Comparison of ENCODE assay signal across 25 mouse cellular contexts in genomic region chr10:87761528-87762030, GRCm38 (mm10).
DNase-seq lines count a peak whose midpoint lies in the region; ATAC-seq and TF ChIP-seq lines count a peak whose summit lies in the region.
"Had no signal": no experiment of that assay in that cellular context is flagged by ENCODE, and none has a peak within 500 bp of the region (broad histone marks: within the 10 kb centered on the region; RNA-seq: fewer than 3 reads in every experiment).

No protein-coding gene starts in this region.

- H3K4me3 ChIP-seq in heart, embryonic 13.5 days: no peak overlapping the region
- no peak overlapping the region for H3K4me3 ChIP-seq in kidney, embryonic 15.5 days (replicated peaks)
- no peak overlapping the region for H3K4me3 ChIP-seq in kidney, postnatal 0 days (replicated peaks; ENCODE audit: low read depth, low read length)
- H3K4me3 ChIP-seq in lung, embryonic 14.5 days (ENCODE audit: low read depth, low read length): no peak overlapping the region
- H3K4me3 ChIP-seq: embryonic facial prominence, embryonic 12.5 days; embryonic facial prominence, embryonic 15.5 days; erythroblast, embryonic 14.5 days; forebrain, embryonic 10.5 days; forebrain, embryonic 12.5 days had no signal

- DNase-seq in heart, adult 8-10 months (ENCODE audit: low spot score): no peak
- DNase-seq in kidney, adult 11 months: no peak
- peak; percentile 64 for DNase-seq in kidney, postnatal 0 days (ENCODE audit: low spot score)
- no peak for DNase-seq in kidney, adult 18-20 months
- DNase-seq in lung, embryonic 14.5 days: peak; percentile 24
- DNase-seq in lung, postnatal 14 days: no peak
- DNase-seq: adrenal gland, adult 2 months; adrenal gland, postnatal 10 days; adrenal gland, postnatal 25 days; cerebellum, adult 11 months; cerebellum, adult 18-20 months; cerebellum, adult 8-10 months; cerebellum, adult 9-11 months; cerebellum, postnatal 14 days; cerebellum, postnatal 36 days; embryo, embryonic 11 days had no signal

- no peak overlapping the region for H3K4me2 ChIP-seq in heart, embryonic 13.5 days
- no peak overlapping the region for H3K4me2 ChIP-seq in kidney, embryonic 15.5 days
- H3K4me2 ChIP-seq in kidney, postnatal 0 days (ENCODE audit: low read length): no peak overlapping the region
- H3K4me2 ChIP-seq in lung, embryonic 14.5 days: no peak overlapping the region
- H3K4me2 ChIP-seq: embryonic facial prominence, embryonic 12.5 days; embryonic facial prominence, embryonic 15.5 days; forebrain, embryonic 12.5 days had no signal

- no peak for TF ChIP-seq CTCF in kidney, postnatal 0 days (IDR thresholded peaks at IDR 0.05; ENCODE audit: low read depth)
- no peak for TF ChIP-seq CTCF in lung, embryonic 14.5 days (IDR thresholded peaks at IDR 0.05; ENCODE audit: low read depth)

- 64% methylated on average over 5 of the region's 5 CpGs for WGBS in heart, embryonic 13.5 days
- 60% methylated on average over 5 of the region's 5 CpGs for WGBS in kidney, embryonic 15.5 days
- 57% methylated on average over 5 of the region's 5 CpGs for WGBS in kidney, postnatal 0 days
- WGBS in lung, embryonic 14.5 days: 77% methylated on average over 5 of the region's 5 CpGs

- H3K27ac ChIP-seq in heart, embryonic 13.5 days (replicated peaks): peak overlapping the region; percentile 28; the same call in 1 of the 2 replicates
- peak overlapping the region; percentile 66 for H3K27ac ChIP-seq in kidney, embryonic 15.5 days
- 0 out of 2 replicates have a peak overlapping the region, but pooled peaks have one; percentile 19 for H3K27ac ChIP-seq in kidney, postnatal 0 days
- H3K27ac ChIP-seq in lung, embryonic 14.5 days (ENCODE audit: low read depth): no peak overlapping the region
- H3K27ac ChIP-seq: embryonic facial prominence, embryonic 12.5 days; forebrain, embryonic 10.5 days; forebrain, embryonic 12.5 days had no signal

- no peaks in the 10 kb centered on the region for H3K27me3 ChIP-seq in heart, embryonic 13.5 days (replicated peaks)
- no peaks in the 10 kb centered on the region for H3K27me3 ChIP-seq in kidney, embryonic 15.5 days
- H3K27me3 ChIP-seq in kidney, postnatal 0 days (ENCODE audit: insufficient read depth, low read length): no peaks in the 10 kb centered on the region
- H3K27me3 ChIP-seq in lung, embryonic 14.5 days (ENCODE audit: insufficient read depth, low read length): no peaks in the 10 kb centered on the region
- H3K27me3 ChIP-seq: embryonic facial prominence, embryonic 12.5 days; embryonic facial prominence, embryonic 15.5 days; forebrain, embryonic 12.5 days had no signal

- ATAC-seq in heart, embryonic 13.5 days (ENCODE audit: extremely low read depth, insufficient number of reproducible peaks, low FRiP score, low TSS enrichment): no peak
- ATAC-seq in kidney, embryonic 15.5 days (replicated peaks; ENCODE audit: low FRiP score): no peak; the same call in 1 of the 2 replicates
- ATAC-seq in kidney, postnatal 0 days (replicated peaks; ENCODE audit: low FRiP score, low read depth): no peak
- ATAC-seq in lung, embryonic 14.5 days (ENCODE audit: insufficient read depth): no peak
- ATAC-seq: forebrain, embryonic 14.5 days; forebrain, embryonic 16.5 days had no signal

- H3K4me1 ChIP-seq in heart, embryonic 13.5 days: peaks cover 3% of the 10 kb centered on the region; the same call in 1 of the 2 replicates
- 0 out of 2 replicates have a peak, but pooled peaks cover 5% of the 10 kb centered on the region for H3K4me1 ChIP-seq in kidney, embryonic 15.5 days
- no peaks in the 10 kb centered on the region for H3K4me1 ChIP-seq in kidney, postnatal 0 days (replicated peaks; ENCODE audit: insufficient read depth, low read length)
- H3K4me1 ChIP-seq in lung, embryonic 14.5 days (ENCODE audit: insufficient read depth): no peaks in the 10 kb centered on the region
- H3K4me1 ChIP-seq: embryonic facial prominence, embryonic 12.5 days; embryonic facial prominence, embryonic 15.5 days; forebrain, embryonic 10.5 days; forebrain, embryonic 12.5 days had no signal

- H3K9ac ChIP-seq in heart, embryonic 13.5 days: no peak overlapping the region
- no peak overlapping the region for H3K9ac ChIP-seq in kidney, embryonic 15.5 days
- no peak overlapping the region for H3K9ac ChIP-seq in kidney, postnatal 0 days (ENCODE audit: low read depth, low read length)
- no peak overlapping the region for H3K9ac ChIP-seq in lung, embryonic 14.5 days
- H3K9ac ChIP-seq: embryonic facial prominence, embryonic 12.5 days; embryonic facial prominence, embryonic 15.5 days; forebrain, embryonic 12.5 days had no signal

- H3K36me3 ChIP-seq in heart, embryonic 13.5 days: no peaks in the 10 kb centered on the region
- H3K36me3 ChIP-seq in kidney, embryonic 15.5 days: no peaks in the 10 kb centered on the region
- no peaks in the 10 kb centered on the region for H3K36me3 ChIP-seq in kidney, postnatal 0 days (ENCODE audit: insufficient read depth, low read length)
- H3K36me3 ChIP-seq in lung, embryonic 14.5 days (ENCODE audit: insufficient read depth): no peaks in the 10 kb centered on the region
- H3K36me3 ChIP-seq: embryonic facial prominence, embryonic 12.5 days; embryonic facial prominence, embryonic 15.5 days; forebrain, embryonic 10.5 days; forebrain, embryonic 12.5 days had no signal

- no peaks in the 10 kb centered on the region for H3K9me3 ChIP-seq in heart, embryonic 13.5 days
- no peaks in the 10 kb centered on the region for H3K9me3 ChIP-seq in kidney, embryonic 15.5 days (replicated peaks)
- no peaks in the 10 kb centered on the region for H3K9me3 ChIP-seq in kidney, postnatal 0 days (replicated peaks; ENCODE audit: low read length)
- H3K9me3 ChIP-seq in lung, embryonic 14.5 days (ENCODE audit: low read depth, low read length): no peaks in the 10 kb centered on the region
- H3K9me3 ChIP-seq: embryonic facial prominence, embryonic 12.5 days; embryonic facial prominence, embryonic 15.5 days; forebrain, embryonic 10.5 days; forebrain, embryonic 12.5 days had no signal

Comparison
In these comparisons a context has a peak if more than half of its experiments do, and no peak if none do; other contexts are left out.
1. DNase-seq: peak in kidney, postnatal 0 days (single experiment) and lung, embryonic 14.5 days (single experiment); none in heart, adult 8-10 months (single experiment), kidney, adult 11 months (single experiment), kidney, adult 18-20 months (single experiment) and lung, postnatal 14 days (single experiment).